Mouse (Mus musculus): ENCODE measurements around the gene Pcgf2. TPM values are rescaled to one million over a fixed set of nuclear protein-coding genes. Genes with fewer than 3 reads are reported as not detected.

Gene Pcgf2
- total RNA-seq, 1 experiment from 2014 or later, result 1.5 TPM

- ATAC-seq (replicated peaks in 1 of 2; ENCODE audit: insufficient read depth in 1 of 2, low FRiP score in 2 of 2, low TSS enrichment in 1 of 2, low read depth in 1 of 2, poor library complexity in 2 of 2, severe bottlenecking in 2 of 2), result no peak
Observed at GRCm38 (mm10) chr11:97700746-97701580, 666 bp upstream of the Pcgf2 start.

GRCm38 (mm10) chr11:97699626-97700002 is 683 bp downstream of the Pcgf2 start:
- no peak for ATAC-seq (replicated peaks in 1 of 2; ENCODE audit: insufficient read depth in 1 of 2, low FRiP score in 2 of 2, low TSS enrichment in 1 of 2, low read depth in 1 of 2, poor library complexity in 2 of 2, severe bottlenecking in 2 of 2)

- ATAC-seq (replicated peaks in 1 of 2; ENCODE audit: insufficient read depth in 1 of 2, low FRiP score in 2 of 2, low TSS enrichment in 1 of 2, low read depth in 1 of 2, poor library complexity in 2 of 2, severe bottlenecking in 2 of 2), result no peak
Observed at GRCm38 (mm10) chr11:97698741-97699611, 1.3 kb downstream of the Pcgf2 start.

GRCm38 (mm10) chr11:97697891-97698529 is 2.3 kb downstream of the Pcgf2 start:
- no peak for ATAC-seq (replicated peaks in 1 of 2; ENCODE audit: insufficient read depth in 1 of 2, low FRiP score in 2 of 2, low TSS enrichment in 1 of 2, low read depth in 1 of 2, poor library complexity in 2 of 2, severe bottlenecking in 2 of 2)

GRCm38 (mm10) chr11:97697199-97697890 is 3.0 kb downstream of the Pcgf2 start:
- ATAC-seq (replicated peaks in 1 of 2; ENCODE audit: insufficient read depth in 1 of 2, low FRiP score in 2 of 2, low TSS enrichment in 1 of 2, low read depth in 1 of 2, poor library complexity in 2 of 2, severe bottlenecking in 2 of 2), result no peak

GRCm38 (mm10) chr11:97696669-97697068 is 3.6 kb downstream of the Pcgf2 start:
- ATAC-seq (replicated peaks in 1 of 2; ENCODE audit: insufficient read depth in 1 of 2, low FRiP score in 2 of 2, low TSS enrichment in 1 of 2, low read depth in 1 of 2, poor library complexity in 2 of 2, severe bottlenecking in 2 of 2), result no peak

- ATAC-seq (replicated peaks in 1 of 2; ENCODE audit: insufficient read depth in 1 of 2, low FRiP score in 2 of 2, low TSS enrichment in 1 of 2, low read depth in 1 of 2, poor library complexity in 2 of 2, severe bottlenecking in 2 of 2), result no peak
Observed at GRCm38 (mm10) chr11:97695712-97696401, 4.4 kb downstream of the Pcgf2 start.

GRCm38 (mm10) chr11:97694921-97695711 is 5.2 kb downstream of the Pcgf2 start:
- no peak for ATAC-seq (replicated peaks in 1 of 2; ENCODE audit: insufficient read depth in 1 of 2, low FRiP score in 2 of 2, low TSS enrichment in 1 of 2, low read depth in 1 of 2, poor library complexity in 2 of 2, severe bottlenecking in 2 of 2)

GRCm38 (mm10) chr11:97694435-97694834 is 5.9 kb downstream of the Pcgf2 start:
- no peak for ATAC-seq (replicated peaks in 1 of 2; ENCODE audit: insufficient read depth in 1 of 2, low FRiP score in 2 of 2, low TSS enrichment in 1 of 2, low read depth in 1 of 2, poor library complexity in 2 of 2, severe bottlenecking in 2 of 2)

GRCm38 (mm10) chr11:97689861-97690260 is 10.4 kb downstream of the Pcgf2 start:
- ATAC-seq (replicated peaks in 1 of 2; ENCODE audit: insufficient read depth in 1 of 2, low FRiP score in 2 of 2, low TSS enrichment in 1 of 2, low read depth in 1 of 2, poor library complexity in 2 of 2, severe bottlenecking in 2 of 2), result no peak

GRCm38 (mm10) chr11:97687061-97687460 is 13.2 kb downstream of the Pcgf2 start:
- ATAC-seq (replicated peaks in 1 of 2; ENCODE audit: insufficient read depth in 1 of 2, low FRiP score in 2 of 2, low TSS enrichment in 1 of 2, low read depth in 1 of 2, poor library complexity in 2 of 2, severe bottlenecking in 2 of 2), result no peak

GRCm38 (mm10) chr11:97686322-97686908 is 13.9 kb downstream of the Pcgf2 start:
- ATAC-seq (replicated peaks in 1 of 2; ENCODE audit: insufficient read depth in 1 of 2, low FRiP score in 2 of 2, low TSS enrichment in 1 of 2, low read depth in 1 of 2, poor library complexity in 2 of 2, severe bottlenecking in 2 of 2), result no peak

- ATAC-seq (replicated peaks in 1 of 2; ENCODE audit: insufficient read depth in 1 of 2, low FRiP score in 2 of 2, low TSS enrichment in 1 of 2, low read depth in 1 of 2, poor library complexity in 2 of 2, severe bottlenecking in 2 of 2), result peak; percentile 80 to 81
Observed at GRCm38 (mm10) chr11:97685613-97686321, 14.5 kb downstream of the Pcgf2 start, which contains the start of gene Cisd3. TSS of gene Cisd3 (plus strand) at chr11:97685826.

GRCm38 (mm10) chr11:97684766-97685165 is 15.5 kb downstream of the Pcgf2 start:
- ATAC-seq (replicated peaks in 1 of 2; ENCODE audit: insufficient read depth in 1 of 2, low FRiP score in 2 of 2, low TSS enrichment in 1 of 2, low read depth in 1 of 2, poor library complexity in 2 of 2, severe bottlenecking in 2 of 2), result no peak

- ATAC-seq (replicated peaks in 1 of 2; ENCODE audit: insufficient read depth in 1 of 2, low FRiP score in 2 of 2, low TSS enrichment in 1 of 2, low read depth in 1 of 2, poor library complexity in 2 of 2, severe bottlenecking in 2 of 2), result peak in 1 of 2 experiments; percentile 15; a peak in 1 of 4 replicates
Observed at GRCm38 (mm10) chr11:97684063-97684680, 16.1 kb downstream of the Pcgf2 start.

All from hematopoietic stem cell, adult 5-6 weeks (primary cell).